Mouse (Mus musculus) adrenal gland, adult 8-10 months (tissue): ENCODE results near the gene Ift43. TPM values are rescaled to one million over a fixed set of nuclear protein-coding genes. Genes with fewer than 3 reads are reported as not detected.

Source experiments
- DNase-seq: peaks from one replicate; pipeline ENCODE4 v3.0.0; 2022
- total RNA-seq, 4 experiments: library from RNA; stranded (reverse); gene quantifications; 2 replicates each; pipeline ENCODE4 v1.2.4; 2022

Ift43 gene
- total RNA-seq, 4 experiments from 2014 or later, result 27.3 to 37.7 (median 31.4) TPM

GRCm38 (mm10) chr12:86078553-86079201 is 3.7 kb upstream of the Ift43 start, which contains the start of gene Tgfb3:
TSS of gene Tgfb3 (minus strand) at chr12:86079041.
- peak; percentile 34 for DNase-seq

GRCm38 (mm10) chr12:86079202-86079667 is 3.1 kb upstream of the Ift43 start:
- peak; percentile 87 for DNase-seq

- no peak for DNase-seq
Measured at GRCm38 (mm10) chr12:86085873-86086272, 3.5 kb downstream of the Ift43 start.

GRCm38 (mm10) chr12:86086550-86086949 is 4.2 kb downstream of the Ift43 start:
- DNase-seq, result no peak

- DNase-seq, result no peak
Measured at GRCm38 (mm10) chr12:86088042-86088441, 5.7 kb downstream of the Ift43 start.

- no peak for DNase-seq
Measured at GRCm38 (mm10) chr12:86090764-86091163, 8.4 kb downstream of the Ift43 start.

- no peak for DNase-seq
Measured at GRCm38 (mm10) chr12:86091601-86092132, 9.3 kb downstream of the Ift43 start.

- DNase-seq, result no peak
Measured at GRCm38 (mm10) chr12:86094075-86094474, 11.7 kb downstream of the Ift43 start.

GRCm38 (mm10) chr12:86095806-86096205 is 13.5 kb downstream of the Ift43 start:
- DNase-seq, result no peak

GRCm38 (mm10) chr12:86097781-86098180 is 15.4 kb downstream of the Ift43 start:
- DNase-seq, result no peak

- no peak for DNase-seq
Measured at GRCm38 (mm10) chr12:86100711-86101110, 18.4 kb downstream of the Ift43 start.

- DNase-seq, result no peak
Measured at GRCm38 (mm10) chr12:86102686-86103085, 20.3 kb downstream of the Ift43 start.

- no peak for DNase-seq
Measured at GRCm38 (mm10) chr12:86103391-86103790, 21.1 kb downstream of the Ift43 start.

- no peak for DNase-seq
Measured at GRCm38 (mm10) chr12:86103852-86104251, 21.5 kb downstream of the Ift43 start.

GRCm38 (mm10) chr12:86104297-86104696 is 22.0 kb downstream of the Ift43 start:
- DNase-seq, result no peak

- DNase-seq, result no peak
Measured at GRCm38 (mm10) chr12:86105546-86105945, 23.2 kb downstream of the Ift43 start.

- DNase-seq, result no peak
Measured at GRCm38 (mm10) chr12:86106086-86106485, 23.7 kb downstream of the Ift43 start.

GRCm38 (mm10) chr12:86107645-86108044 is 25.3 kb downstream of the Ift43 start:
- no peak for DNase-seq

GRCm38 (mm10) chr12:86109531-86109930 is 27.2 kb downstream of the Ift43 start:
- no peak for DNase-seq

- no peak for DNase-seq
Measured at GRCm38 (mm10) chr12:86110637-86111036, 28.3 kb downstream of the Ift43 start.

- no peak for DNase-seq
Measured at GRCm38 (mm10) chr12:86116295-86116835, 34.0 kb downstream of the Ift43 start.

- DNase-seq, result no peak
Measured at GRCm38 (mm10) chr12:86124016-86124415, 41.7 kb downstream of the Ift43 start.

- no peak for DNase-seq
Measured at GRCm38 (mm10) chr12:86128122-86128521, 45.8 kb downstream of the Ift43 start.

GRCm38 (mm10) chr12:86129005-86129404 is 46.7 kb downstream of the Ift43 start:
- no peak for DNase-seq
